Comparison of ENCODE assay signal across 13 mouse cellular contexts in genomic region chr6:99995970-99996956, GRCm38 (mm10).
DNase-seq lines count a peak whose midpoint lies in the region; ATAC-seq and TF ChIP-seq lines count a peak whose summit lies in the region.
"Had no signal": no experiment of that assay in that cellular context is flagged by ENCODE, and none has a peak within 500 bp of the region (broad histone marks: within the 10 kb centered on the region; RNA-seq: fewer than 3 reads in every experiment).

No protein-coding gene starts in this region.

- H3K27ac ChIP-seq in liver, adult 2 months (replicated peaks; ENCODE audit: insufficient read depth, low read depth, low read length), result no peak overlapping the region
- H3K27ac ChIP-seq in liver, embryonic 11.5 days (ENCODE audit: low read depth, low read length), result no peak overlapping the region
- no peak overlapping the region; the same call in 1 of the 2 replicates for H3K27ac ChIP-seq in forebrain, embryonic 12.5 days
- H3K27ac ChIP-seq in liver, embryonic 16.5 days (ENCODE audit: low read length), result no peak overlapping the region
- H3K27ac ChIP-seq in stomach, embryonic 14.5 days (ENCODE audit: low read length), result no peak overlapping the region; the same call in 1 of the 2 replicates

- H3K9ac ChIP-seq in liver, adult 2 months (ENCODE audit: low read depth, low read length), result no peak overlapping the region
- H3K9ac ChIP-seq in liver, embryonic 11.5 days (ENCODE audit: low read depth, low read length), result no peak overlapping the region
- no peak overlapping the region for H3K9ac ChIP-seq in forebrain, embryonic 12.5 days
- H3K9ac ChIP-seq in liver, embryonic 16.5 days (ENCODE audit: low read depth, low read length), result no peak overlapping the region
- H3K9ac ChIP-seq in stomach, embryonic 14.5 days (replicated peaks; ENCODE audit: low read depth, low read length), result no peak overlapping the region

- no peak overlapping the region for H3K4me3 ChIP-seq in liver, adult 2 months (ENCODE audit: insufficient read depth, low read depth, low read length)
- H3K4me3 ChIP-seq in liver, embryonic 11.5 days (ENCODE audit: low read depth, low read length), result no peak overlapping the region
- no peak overlapping the region for H3K4me3 ChIP-seq in forebrain, embryonic 12.5 days (replicated peaks)
- no peak overlapping the region for H3K4me3 ChIP-seq in liver, embryonic 16.5 days (ENCODE audit: low read depth, low read length)
- no peak overlapping the region for H3K4me3 ChIP-seq in stomach, embryonic 14.5 days (ENCODE audit: low read depth, low read length)
- H3K4me3 ChIP-seq: megakaryocyte, embryonic 14.5 days had no signal

- H3K4me2 ChIP-seq in liver, embryonic 11.5 days, result no peak overlapping the region
- H3K4me2 ChIP-seq in forebrain, embryonic 12.5 days, result no peak overlapping the region
- 0 out of 2 replicates have a peak overlapping the region, but pooled peaks have one; percentile 15 for H3K4me2 ChIP-seq in liver, embryonic 16.5 days (ENCODE audit: low read depth, low read length)
- H3K4me2 ChIP-seq in stomach, embryonic 14.5 days (replicated peaks; ENCODE audit: low read depth, low read length), result no peak overlapping the region

- H3K9me3 ChIP-seq in liver, embryonic 11.5 days (ENCODE audit: control insufficient read depth, low read length), result no peaks in the 10 kb centered on the region
- no peaks in the 10 kb centered on the region for H3K9me3 ChIP-seq in forebrain, embryonic 12.5 days
- H3K9me3 ChIP-seq in liver, embryonic 16.5 days (replicated peaks; ENCODE audit: control insufficient read depth, low read length), result no peaks in the 10 kb centered on the region
- H3K9me3 ChIP-seq in stomach, embryonic 14.5 days (ENCODE audit: control insufficient read depth, low read depth, low read length), result no peaks in the 10 kb centered on the region
- H3K9me3 ChIP-seq: megakaryocyte, embryonic 14.5 days had no signal

- no peaks in the 10 kb centered on the region for H3K27me3 ChIP-seq in liver, adult 2 months (ENCODE audit: control insufficient read depth, insufficient read depth, low read length)
- H3K27me3 ChIP-seq in liver, embryonic 11.5 days (replicated peaks; ENCODE audit: control insufficient read depth, insufficient read depth, low read length), result peaks cover 7% of the 10 kb centered on the region
- peaks cover 43% of the 10 kb centered on the region for H3K27me3 ChIP-seq in forebrain, embryonic 12.5 days
- no peaks in the 10 kb centered on the region for H3K27me3 ChIP-seq in liver, embryonic 16.5 days (ENCODE audit: control insufficient read depth, insufficient read depth, low read depth, low read length)
- H3K27me3 ChIP-seq in stomach, embryonic 14.5 days (ENCODE audit: control insufficient read depth, insufficient read depth, low read length), result no peaks in the 10 kb centered on the region

- DNase-seq in liver, adult 2 months (ENCODE audit: extremely low read depth, low read depth, low spot score), result peak; percentile 39
- no peak for DNase-seq in liver, embryonic 11.5 days (ENCODE audit: low spot score)
- DNase-seq in spleen, adult 12 weeks (ENCODE audit: low spot score), result no peak
- DNase-seq in adrenal gland, postnatal 14 days, result no peak
- DNase-seq in spleen, postnatal 36 days (ENCODE audit: low spot score in 2 of 2), result no peak
- DNase-seq: gastrocnemius, postnatal 14 days; heart, postnatal 14 days; kidney, postnatal 10 days had no signal

- no peak for TF ChIP-seq POLR2A in liver, adult 2 months (IDR thresholded peaks at IDR 0.05; ENCODE audit: extremely low read depth, insufficient read depth, low read length)

- H3K4me1 ChIP-seq in liver, adult 2 months (ENCODE audit: control insufficient read depth, insufficient read depth, low read length), result no peaks in the 10 kb centered on the region
- peaks cover 10% of the 10 kb centered on the region for H3K4me1 ChIP-seq in liver, embryonic 11.5 days (replicated peaks; ENCODE audit: control insufficient read depth, insufficient read depth, low read length)
- peaks cover 38% of the 10 kb centered on the region for H3K4me1 ChIP-seq in forebrain, embryonic 12.5 days
- H3K4me1 ChIP-seq in liver, embryonic 16.5 days (ENCODE audit: control insufficient read depth, low read depth, low read length), result peaks cover 2% of the 10 kb centered on the region; the same call in 1 of the 2 replicates
- peaks cover 23% of the 10 kb centered on the region for H3K4me1 ChIP-seq in stomach, embryonic 14.5 days (ENCODE audit: control insufficient read depth, insufficient read depth, low read length)
- H3K4me1 ChIP-seq: megakaryocyte, embryonic 14.5 days had no signal

- WGBS in liver, adult 2 months, result 48% methylated on average over 15 of the region's 15 CpGs
- 61% methylated on average over 15 of the region's 15 CpGs for WGBS in liver, embryonic 11.5 days
- WGBS in forebrain, embryonic 12.5 days, result 31% methylated on average over 15 of the region's 15 CpGs
- WGBS in liver, embryonic 16.5 days (ENCODE audit: insufficient replicate concordance), result 43% methylated on average over 15 of the region's 15 CpGs
- WGBS in stomach, embryonic 14.5 days, result 51% methylated on average over 15 of the region's 15 CpGs

- H3K36me3 ChIP-seq in liver, adult 2 months (ENCODE audit: control insufficient read depth, insufficient read depth, low read length), result no peaks in the 10 kb centered on the region
- H3K36me3 ChIP-seq in liver, embryonic 11.5 days (ENCODE audit: control insufficient read depth, insufficient read depth, low read length), result no peaks in the 10 kb centered on the region
- no peaks in the 10 kb centered on the region for H3K36me3 ChIP-seq in forebrain, embryonic 12.5 days (replicated peaks)
- no peaks in the 10 kb centered on the region for H3K36me3 ChIP-seq in liver, embryonic 16.5 days (ENCODE audit: control insufficient read depth, insufficient read depth)
- H3K36me3 ChIP-seq in stomach, embryonic 14.5 days (ENCODE audit: control insufficient read depth, insufficient read depth, low read length), result no peaks in the 10 kb centered on the region

- ATAC-seq in liver, embryonic 11.5 days (replicated peaks; ENCODE audit: low FRiP score), result no peak
- ATAC-seq in forebrain, embryonic 12.5 days (ENCODE audit: low FRiP score), result peak; percentile 50
- peak; percentile 70 for ATAC-seq in liver, embryonic 16.5 days (ENCODE audit: low read depth)
- ATAC-seq in stomach, embryonic 14.5 days (ENCODE audit: insufficient number of reproducible peaks, insufficient read depth, low FRiP score, low read depth), result peak; percentile 86
- ATAC-seq: CD4-positive, CD25-positive, alpha-beta regulatory T cell, adult 4 months had no signal

- H3K79me2 ChIP-seq in liver, adult 2 months (ENCODE audit: control insufficient read depth, insufficient read depth, low read length), result no peaks in the 10 kb centered on the region

- no peak for TF ChIP-seq CTCF in liver, adult 2 months (IDR thresholded peaks at IDR 0.05; ENCODE audit: low read depth, low read length)
